Mouse (Mus musculus) lung, embryonic 14.5 days (tissue): Measurements from ENCODE around the gene Ms4a10. TPM values are rescaled to one million over a fixed set of nuclear protein-coding genes. Genes with fewer than 3 reads are reported as not detected.

Experiments
- ATAC-seq: fragments of 200-750 bp; cut with Nextera tagmentation; 2 replicates; pipeline ENCODE4 v1.8.0; 2017; ENCODE audit warnings: mild to moderate bottlenecking, moderate TSS enrichment, moderate library complexity; ENCODE audit not compliant: insufficient read depth
- DNase-seq: peaks from one replicate; pipeline ENCODE4 v3.0.0-alpha.2; 2015
- H3K27ac ChIP-seq: fragments of 300-500 bp; sonication (generic); 2 replicates; pipeline ENCODE4 v1.5.1; 2014; ENCODE audit warnings: low read depth, mild to moderate bottlenecking, moderate library complexity
- H3K27me3 ChIP-seq: fragments of 300-500 bp; sonication (generic); 2 replicates; pipeline ENCODE4 v1.6.1; 2014; ENCODE audit warnings: low read length, control low read depth; ENCODE audit not compliant: insufficient read depth
- H3K36me3 ChIP-seq: fragments of 300-500 bp; sonication (generic); 2 replicates; pipeline ENCODE4 v1.6.1; 2014; ENCODE audit warnings: control low read depth; ENCODE audit not compliant: insufficient read depth
- H3K4me1 ChIP-seq: fragments of 300-500 bp; sonication (generic); 2 replicates; pipeline ENCODE4 v1.6.1; 2014; ENCODE audit warnings: antibody characterized with exemption, control low read depth; ENCODE audit not compliant: insufficient read depth
- H3K4me2 ChIP-seq: fragments of 300-500 bp; sonication (generic); 2 replicates; pipeline ENCODE4 v1.6.1; 2014; ENCODE audit warnings: mild to moderate bottlenecking
- H3K4me3 ChIP-seq: fragments of 300-500 bp; sonication (generic); 2 replicates; pipeline ENCODE4 v1.5.1; 2014; ENCODE audit warnings: low read depth, low read length
- H3K9ac ChIP-seq: fragments of 300-500 bp; sonication (generic); 2 replicates; pipeline ENCODE4 v1.6.1; 2014
- H3K9me3 ChIP-seq: fragments of 300-500 bp; sonication (generic); 2 replicates; pipeline ENCODE4 v1.6.1; 2016; ENCODE audit warnings: low read depth, low read length, control low read depth
- CTCF ChIP-seq: IDR thresholded peaks from 2 replicates; pipeline ENCODE4 v1.5.1; 2016; ENCODE audit warnings: antibody characterized with exemption, low read depth
- WGBS: fragments of 180-500 bp; shearing (Covaris S2); extraction: QIAGEN DNeasy Blood & Tissue Kit; methylation state at CpG from one replicate; pipeline ENCODE4 v1.1.7; 2014; 5-methylcytosine and 5-hydroxymethylcytosine counted together
- polyA plus RNA-seq: library from polyadenylated mRNA; unstranded; fragments of >200 nt; fragmentation: Nextera tagmentation; extraction: Ambion mirVana; gene quantifications from 2 replicates; pipeline ENCODE4 v1.2.1, GENCODE M21; 2014

The Ms4a10 gene
- polyA plus RNA-seq, 1 experiment from 2014 or later: not detected

- DNase-seq (peak; percentile 86), ATAC-seq (peak; percentile 53)
- Histone ChIP-seq H3K9me3 (no peaks in the 10 kb centered on the region), H3K9ac (no peak overlapping the region), H3K27me3 (no peaks in the 10 kb centered on the region), H3K4me2 (peak overlapping the region; percentile 40), H3K36me3 (no peaks in the 10 kb centered on the region), H3K27ac (no peak overlapping the region), H3K4me1 (0 out of 2 replicates have a peak, but pooled peaks cover under 1% of the 10 kb centered on the region), H3K4me3 (no peak overlapping the region)
- 9% methylated on average over 18 of the region's 18 CpGs for WGBS
- peak; percentile 83 for TF ChIP-seq CTCF
Measured at GRCm38 (mm10) chr19:10979184-10980168, 5.0 kb upstream of the Ms4a10 start.

- no peak for ATAC-seq
- Histone ChIP-seq H3K27ac (no peak overlapping the region), H3K4me1 (0 out of 2 replicates have a peak, but pooled peaks cover 9% of the 10 kb centered on the region), H3K4me3 (no peak overlapping the region), H3K9me3 (no peaks in the 10 kb centered on the region; the same call in 1 of the 2 replicates), H3K27me3 (no peaks in the 10 kb centered on the region), H3K9ac (no peak overlapping the region), H3K4me2 (no peak overlapping the region), H3K36me3 (no peaks in the 10 kb centered on the region)
- DNase-seq: peak; percentile 27
- TF ChIP-seq CTCF: peak; percentile 46
- 38% methylated on average over 4 of the region's 4 CpGs for WGBS
Measured at GRCm38 (mm10) chr19:10976318-10976717, 1.8 kb upstream of the Ms4a10 start.

- DNase-seq: no peak
- ATAC-seq: no peak
- Histone ChIP-seq H3K9ac (no peak overlapping the region), H3K27me3 (no peaks in the 10 kb centered on the region), H3K36me3 (no peaks in the 10 kb centered on the region), H3K27ac (no peak overlapping the region), H3K4me1 (0 out of 2 replicates have a peak, but pooled peaks cover 9% of the 10 kb centered on the region), H3K9me3 (no peaks in the 10 kb centered on the region; the same call in 1 of the 2 replicates), H3K4me3 (no peak overlapping the region), H3K4me2 (no peak overlapping the region)
- TF ChIP-seq CTCF: no peak
- 78% methylated on average over 2 of the region's 2 CpGs for WGBS
Measured at GRCm38 (mm10) chr19:10975187-10975586, 717 bp upstream of the Ms4a10 start.

GRCm38 (mm10) chr19:10973187-10973586 is 1.3 kb downstream of the Ms4a10 start:
- DNase-seq (no peak), ATAC-seq (no peak)
- H3K4me2 ChIP-seq: no peak overlapping the region
- H3K9me3 ChIP-seq: no peaks in the 10 kb centered on the region; the same call in 1 of the 2 replicates
- 44% methylated on average over 2 of the region's 2 CpGs for WGBS
- no peak overlapping the region for H3K4me3 ChIP-seq
- H3K4me1 ChIP-seq: 0 out of 2 replicates have a peak, but pooled peaks cover 9% of the 10 kb centered on the region
- no peaks in the 10 kb centered on the region for H3K27me3 ChIP-seq
- no peaks in the 10 kb centered on the region for H3K36me3 ChIP-seq
- no peak overlapping the region for H3K27ac ChIP-seq
- H3K9ac ChIP-seq: no peak overlapping the region
- TF ChIP-seq CTCF: no peak

DNA sequence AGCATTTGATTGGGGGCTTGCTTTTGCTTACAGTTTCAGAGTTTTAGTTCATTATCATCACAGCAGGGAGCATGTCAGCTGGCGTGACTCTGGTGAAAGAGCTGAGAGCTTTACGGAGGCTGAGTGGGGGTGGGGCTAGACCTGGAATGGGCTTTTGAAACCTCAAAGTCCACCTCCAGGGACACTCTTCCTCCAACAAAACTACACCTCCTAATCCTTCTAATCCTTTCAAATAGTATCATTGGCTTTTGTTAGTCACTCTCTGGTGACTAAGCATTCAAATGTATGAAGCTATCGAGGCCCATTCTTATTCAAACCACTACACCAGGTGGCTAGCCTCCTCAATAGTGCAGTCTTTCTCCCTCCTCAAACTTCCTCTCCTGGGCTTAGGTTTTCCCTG is 1.8 kb downstream of the Ms4a10 start:
- Histone ChIP-seq H3K4me2 (no peak overlapping the region), H3K9me3 (no peaks in the 10 kb centered on the region; the same call in 1 of the 2 replicates), H3K36me3 (no peaks in the 10 kb centered on the region), H3K27me3 (no peaks in the 10 kb centered on the region), H3K27ac (no peak overlapping the region), H3K9ac (no peak overlapping the region), H3K4me3 (no peak overlapping the region), H3K4me1 (0 out of 2 replicates have a peak, but pooled peaks cover 9% of the 10 kb centered on the region)
- ATAC-seq (no peak), DNase-seq (no peak)
- 62% methylated on average over 3 of the region's 3 CpGs for WGBS
- TF ChIP-seq CTCF: no peak

GRCm38 (mm10) chr19:10970457-10970856 is 4.0 kb downstream of the Ms4a10 start:
- no peaks in the 10 kb centered on the region; the same call in 1 of the 2 replicates for H3K9me3 ChIP-seq
- no peak overlapping the region for H3K4me2 ChIP-seq
- no peaks in the 10 kb centered on the region for H3K36me3 ChIP-seq
- H3K4me1 ChIP-seq: 0 out of 2 replicates have a peak, but pooled peaks cover 9% of the 10 kb centered on the region
- H3K27me3 ChIP-seq: no peaks in the 10 kb centered on the region
- ATAC-seq: no peak
- no peak overlapping the region for H3K27ac ChIP-seq
- WGBS: 43% methylated on average over 3 of the region's 3 CpGs
- DNase-seq: no peak
- TF ChIP-seq CTCF: no peak
- H3K4me3 ChIP-seq: no peak overlapping the region
- H3K9ac ChIP-seq: no peak overlapping the region

GRCm38 (mm10) chr19:10968578-10968977 is 5.9 kb downstream of the Ms4a10 start:
- no peak for ATAC-seq
- no peak for DNase-seq
- no peak overlapping the region for H3K4me3 ChIP-seq
- TF ChIP-seq CTCF: no peak
- no peaks in the 10 kb centered on the region for H3K27me3 ChIP-seq
- no peak overlapping the region for H3K4me2 ChIP-seq
- H3K4me1 ChIP-seq: no peaks in the 10 kb centered on the region
- no peaks in the 10 kb centered on the region for H3K36me3 ChIP-seq
- no peak overlapping the region for H3K27ac ChIP-seq
- H3K9me3 ChIP-seq: no peaks in the 10 kb centered on the region; the same call in 1 of the 2 replicates
- WGBS: 86% methylated on average over 7 of the region's 7 CpGs
- H3K9ac ChIP-seq: no peak overlapping the region
